Mouse (Mus musculus): Measurements from ENCODE around the gene Foxa2. TPM values are rescaled to one million over a fixed set of nuclear protein-coding genes. Genes with fewer than 3 reads are reported as not detected.
A peak's percentile ranks its signal among the peaks of the same experiment; 100 is the strongest.

The Foxa2 gene
- polyA plus RNA-seq, 1 experiment from 2014 or later = 0.49 TPM

GRCm38 (mm10) chr2:148009049-148009448 lies 37.7 kb downstream of the Foxa2 start:
- Histone ChIP-seq H3K27ac (ENCODE audit: low read length) (no peak overlapping the region), H3K9ac (replicated peaks; ENCODE audit: low read length) (no peak overlapping the region), H3K36me3 (ENCODE audit: insufficient read depth, low read length) (no peaks in the 10 kb centered on the region), H3K4me1 (ENCODE audit: insufficient read depth, low read length) (no peaks in the 10 kb centered on the region), H3K9me3 (ENCODE audit: low read length) (no peaks in the 10 kb centered on the region), H3K27me3 (ENCODE audit: insufficient read depth, low read length) (no peaks in the 10 kb centered on the region), H3K4me3 (ENCODE audit: low read length) (no peak overlapping the region), H3K4me2 (replicated peaks; ENCODE audit: low read depth, low read length) (no peak overlapping the region)
- WGBS = 94% methylated on average over 4 of the region's 4 CpGs
- ATAC-seq (ENCODE audit: low FRiP score, low TSS enrichment) = no peak

DNA sequence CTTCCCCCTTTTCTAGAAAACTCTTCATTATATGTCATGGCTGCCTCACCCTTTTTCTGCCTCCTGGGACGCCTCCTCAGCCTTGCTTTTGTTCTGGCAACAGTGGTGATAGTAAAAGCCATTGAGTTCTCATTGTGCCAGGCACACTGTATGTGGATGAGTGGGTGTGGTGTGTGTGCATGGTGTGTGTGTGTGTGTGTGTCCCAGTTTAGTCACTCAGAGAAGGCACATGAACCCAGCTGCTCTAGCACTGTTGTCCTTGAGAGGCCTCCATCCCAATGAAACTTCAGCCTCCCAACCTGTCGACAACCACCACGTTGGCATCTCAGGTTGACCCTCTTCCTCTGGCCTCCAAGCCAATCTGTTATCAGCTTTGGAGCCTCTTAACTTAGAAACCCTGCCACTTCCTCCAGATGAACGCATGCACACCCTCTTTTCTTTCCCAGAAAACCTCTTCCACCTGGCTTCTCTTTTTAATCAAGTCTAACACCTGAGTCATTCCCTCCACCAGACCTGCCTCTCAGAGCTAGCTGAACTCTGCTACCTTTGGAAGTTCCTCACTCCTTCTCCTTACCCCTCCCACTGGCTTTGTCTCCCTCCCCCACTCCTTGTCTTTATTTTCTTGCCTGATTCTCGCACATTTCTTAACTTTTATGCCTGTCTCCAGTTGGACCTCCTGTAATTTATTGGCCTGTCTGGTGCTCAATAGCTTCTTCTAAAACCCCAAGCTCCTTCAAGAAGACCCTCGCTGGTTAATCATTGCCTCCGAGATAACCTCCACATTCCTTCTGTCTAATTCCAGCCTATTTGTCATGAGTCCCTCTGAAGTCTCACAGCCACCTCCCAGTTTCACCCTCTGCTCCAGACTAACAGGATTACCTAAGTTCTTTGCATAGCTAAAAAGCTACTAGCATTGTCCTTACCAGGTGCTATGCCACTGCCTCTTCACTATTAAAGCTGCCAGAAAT lies 41.9 kb downstream of the Foxa2 start:
- Histone ChIP-seq H3K4me2 (replicated peaks; ENCODE audit: low read depth, low read length) (no peak overlapping the region), H3K27ac (ENCODE audit: low read length) (no peak overlapping the region), H3K4me1 (ENCODE audit: insufficient read depth, low read length) (no peaks in the 10 kb centered on the region), H3K36me3 (ENCODE audit: insufficient read depth, low read length) (no peaks in the 10 kb centered on the region), H3K9me3 (ENCODE audit: low read length) (no peaks in the 10 kb centered on the region), H3K9ac (replicated peaks; ENCODE audit: low read length) (no peak overlapping the region), H3K27me3 (ENCODE audit: insufficient read depth, low read length) (no peaks in the 10 kb centered on the region), H3K4me3 (ENCODE audit: low read length) (no peak overlapping the region)
- peak; percentile 63; the same call in 1 of the 2 replicates for ATAC-seq (ENCODE audit: low FRiP score, low TSS enrichment)
- 58% methylated on average over 7 of the region's 7 CpGs for WGBS

- no peak for ATAC-seq (ENCODE audit: low FRiP score, low TSS enrichment)
- Histone ChIP-seq H3K4me3 (ENCODE audit: low read length) (no peak overlapping the region), H3K27me3 (ENCODE audit: insufficient read depth, low read length) (no peaks in the 10 kb centered on the region), H3K9me3 (ENCODE audit: low read length) (no peaks in the 10 kb centered on the region), H3K27ac (ENCODE audit: low read length) (no peak overlapping the region), H3K4me1 (ENCODE audit: insufficient read depth, low read length) (no peaks in the 10 kb centered on the region), H3K9ac (replicated peaks; ENCODE audit: low read length) (no peak overlapping the region), H3K36me3 (ENCODE audit: insufficient read depth, low read length) (no peaks in the 10 kb centered on the region), H3K4me2 (replicated peaks; ENCODE audit: low read depth, low read length) (no peak overlapping the region)
- 84% methylated on average over 3 of the region's 3 CpGs for WGBS
Observed at GRCm38 (mm10) chr2:148003511-148003910, 43.3 kb downstream of the Foxa2 start.

DNA sequence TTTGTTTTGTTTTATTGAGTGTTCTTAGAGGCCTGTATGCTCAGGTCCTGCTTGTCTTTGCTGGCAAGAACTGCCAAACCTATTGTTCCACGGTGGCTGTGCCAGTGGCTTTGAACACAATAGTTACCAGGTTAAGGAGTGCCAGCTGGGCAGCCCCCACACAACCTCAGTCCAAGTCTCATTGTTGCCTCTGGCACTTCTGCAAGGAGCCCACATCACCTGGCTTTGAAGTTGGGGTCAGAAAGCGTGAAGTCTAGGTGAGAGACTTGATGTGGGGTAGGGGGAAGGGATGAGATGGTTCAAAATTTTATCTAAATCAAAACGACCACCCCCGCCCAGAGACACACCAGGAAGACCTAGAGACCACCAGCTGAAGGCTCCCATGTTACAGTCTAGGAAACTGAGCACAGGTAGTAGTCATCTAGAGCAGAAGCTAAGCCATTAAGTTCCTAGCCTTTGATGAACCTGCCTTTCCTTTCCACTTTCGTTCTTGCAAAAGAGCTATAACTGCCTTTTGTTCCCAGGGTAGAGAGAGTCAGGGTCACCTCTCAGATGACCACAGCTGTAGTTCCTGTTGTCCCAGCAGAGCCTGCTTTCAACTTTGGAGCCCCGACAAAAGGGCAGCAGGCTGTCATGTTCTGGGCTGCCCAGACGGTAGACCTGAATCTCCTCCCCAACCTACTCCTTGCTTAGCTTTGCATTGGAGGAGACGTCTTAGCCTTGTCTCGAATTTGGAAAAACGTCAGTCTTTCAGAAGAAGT lies 48.4 kb downstream of the Foxa2 start:
- no peaks in the 10 kb centered on the region for H3K4me1 ChIP-seq (ENCODE audit: insufficient read depth, low read length)
- H3K4me3 ChIP-seq (ENCODE audit: low read length) = no peak overlapping the region
- H3K27ac ChIP-seq (ENCODE audit: low read length) = no peak overlapping the region
- no peak for ATAC-seq (ENCODE audit: low FRiP score, low TSS enrichment)
- no peak overlapping the region for H3K9ac ChIP-seq (replicated peaks; ENCODE audit: low read length)
- no peaks in the 10 kb centered on the region for H3K9me3 ChIP-seq (ENCODE audit: low read length)
- no peaks in the 10 kb centered on the region for H3K36me3 ChIP-seq (ENCODE audit: insufficient read depth, low read length)
- no peak overlapping the region for H3K4me2 ChIP-seq (replicated peaks; ENCODE audit: low read depth, low read length)
- H3K27me3 ChIP-seq (ENCODE audit: insufficient read depth, low read length) = no peaks in the 10 kb centered on the region
- 56% methylated on average over 10 of the region's 10 CpGs for WGBS

GRCm38 (mm10) chr2:147996781-147997180 lies 50.0 kb downstream of the Foxa2 start:
- H3K9me3 ChIP-seq (ENCODE audit: low read length) = no peaks in the 10 kb centered on the region
- no peak for ATAC-seq (ENCODE audit: low FRiP score, low TSS enrichment)
- H3K4me2 ChIP-seq (replicated peaks; ENCODE audit: low read depth, low read length) = no peak overlapping the region
- no peaks in the 10 kb centered on the region for H3K36me3 ChIP-seq (ENCODE audit: insufficient read depth, low read length)
- H3K4me1 ChIP-seq (ENCODE audit: insufficient read depth, low read length) = no peaks in the 10 kb centered on the region
- no peaks in the 10 kb centered on the region for H3K27me3 ChIP-seq (ENCODE audit: insufficient read depth, low read length)
- H3K27ac ChIP-seq (ENCODE audit: low read length) = no peak overlapping the region
- no peak overlapping the region for H3K9ac ChIP-seq (replicated peaks; ENCODE audit: low read length)
- no peak overlapping the region for H3K4me3 ChIP-seq (ENCODE audit: low read length)

DNA sequence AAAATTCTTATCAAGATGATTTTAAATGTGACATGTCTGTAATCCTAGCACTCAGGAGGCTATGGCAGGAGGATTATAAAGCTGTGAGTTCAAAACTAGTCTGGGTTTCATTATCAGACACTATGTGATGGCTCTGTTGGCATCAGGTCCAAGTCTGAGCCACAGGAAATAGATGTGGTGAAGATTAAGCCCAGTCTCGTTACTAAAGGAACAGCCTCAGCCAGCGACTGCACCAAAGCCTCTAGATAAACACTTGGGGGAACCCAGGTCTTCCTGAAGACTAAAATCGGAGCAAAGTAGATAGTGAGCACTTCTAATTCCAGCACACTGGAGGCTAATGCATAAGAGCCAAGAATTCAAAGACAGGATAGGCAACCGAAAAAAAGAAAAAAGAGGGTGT lies 52.9 kb downstream of the Foxa2 start:
- Histone ChIP-seq H3K9me3 (ENCODE audit: low read length) (no peaks in the 10 kb centered on the region), H3K4me1 (ENCODE audit: insufficient read depth, low read length) (no peaks in the 10 kb centered on the region), H3K27me3 (ENCODE audit: insufficient read depth, low read length) (no peaks in the 10 kb centered on the region), H3K9ac (replicated peaks; ENCODE audit: low read length) (no peak overlapping the region), H3K4me3 (ENCODE audit: low read length) (no peak overlapping the region), H3K4me2 (replicated peaks; ENCODE audit: low read depth, low read length) (no peak overlapping the region), H3K36me3 (ENCODE audit: insufficient read depth, low read length) (no peaks in the 10 kb centered on the region), H3K27ac (ENCODE audit: low read length) (no peak overlapping the region)
- 78% methylated on average over 4 of the region's 4 CpGs for WGBS
- ATAC-seq (ENCODE audit: low FRiP score, low TSS enrichment) = no peak

DNA sequence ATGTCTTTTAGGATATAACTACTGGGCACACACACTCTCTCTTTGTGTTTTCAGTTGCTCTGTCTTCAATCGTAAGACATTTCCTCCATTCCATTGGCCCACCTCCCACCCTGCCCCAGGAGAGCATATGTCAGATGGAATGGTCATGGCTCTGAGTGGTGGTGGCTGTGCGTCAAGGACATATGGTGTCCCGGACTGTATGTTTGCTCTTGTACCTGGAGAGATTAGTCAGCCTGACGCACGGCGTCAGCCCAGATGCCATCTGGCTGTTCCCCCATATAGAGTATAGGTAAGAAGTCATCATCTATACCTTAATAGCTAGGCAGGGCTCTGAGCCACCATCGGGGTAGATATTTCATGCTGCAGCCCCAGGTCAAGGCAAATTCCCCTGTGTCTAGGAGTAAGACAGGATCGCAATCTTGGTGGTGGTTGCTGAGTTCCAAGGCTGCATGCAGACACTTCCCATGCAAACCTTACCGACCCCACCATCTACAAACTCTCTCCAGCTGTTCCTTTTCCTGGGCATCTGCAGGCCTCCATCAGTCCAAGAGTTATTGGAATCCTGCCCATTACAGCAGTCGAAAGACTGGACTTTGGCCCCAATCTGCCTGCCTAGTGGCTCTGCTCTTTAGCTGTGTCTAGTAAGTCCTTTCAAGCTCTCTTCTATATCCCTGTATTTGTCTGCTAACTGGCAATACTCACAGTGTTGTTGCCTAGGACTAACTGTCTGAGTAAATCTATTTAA lies 53.7 kb downstream of the Foxa2 start:
- no peaks in the 10 kb centered on the region for H3K36me3 ChIP-seq (ENCODE audit: insufficient read depth, low read length)
- H3K4me2 ChIP-seq (replicated peaks; ENCODE audit: low read depth, low read length) = no peak overlapping the region
- 86% methylated on average over 10 of the region's 10 CpGs for WGBS
- H3K27me3 ChIP-seq (ENCODE audit: insufficient read depth, low read length) = no peaks in the 10 kb centered on the region
- ATAC-seq (ENCODE audit: low FRiP score, low TSS enrichment) = no peak
- no peaks in the 10 kb centered on the region for H3K4me1 ChIP-seq (ENCODE audit: insufficient read depth, low read length)
- no peaks in the 10 kb centered on the region for H3K9me3 ChIP-seq (ENCODE audit: low read length)
- H3K9ac ChIP-seq (replicated peaks; ENCODE audit: low read length) = no peak overlapping the region
- no peak overlapping the region for H3K27ac ChIP-seq (ENCODE audit: low read length)
- H3K4me3 ChIP-seq (ENCODE audit: low read length) = no peak overlapping the region

Small RNA genes within 50 kb of the gene (microRNA-seq; reads per million reads assigned to microRNA genes)
- gene Gm27420 = not detected

Data from kidney, embryonic 16.5 days (tissue).